In the genomic region with DNA sequence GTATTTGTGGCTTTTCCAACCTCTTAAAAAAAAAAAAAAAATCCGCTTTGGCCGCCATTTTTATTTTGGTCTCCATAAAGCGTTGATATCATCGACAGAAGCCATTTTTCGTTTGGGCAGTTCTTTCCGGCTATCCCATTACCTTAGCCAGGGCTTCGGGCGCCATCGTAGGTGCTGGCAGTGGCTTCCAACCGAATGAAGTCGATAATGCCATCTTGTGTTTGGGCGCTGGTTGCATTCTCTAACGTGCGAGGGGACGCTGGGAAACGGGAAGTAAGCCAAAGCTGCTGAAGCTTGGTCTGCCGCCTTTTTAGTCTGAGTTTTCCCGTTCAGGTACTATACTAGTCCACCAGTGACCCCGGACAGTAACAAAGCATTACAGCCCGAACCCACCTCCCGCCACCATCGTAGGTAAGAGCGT, we compare ENCODE assay signal across 7 mouse cellular contexts. TPM values are rescaled to one million over a fixed set of nuclear protein-coding genes. Genes with fewer than 3 reads are reported as not detected.
DNase-seq lines count a peak whose midpoint lies in the region; ATAC-seq lines count a peak whose summit lies in the region.

No protein-coding gene starts in this region.

- H3K36me3 ChIP-seq in intestine, embryonic 16.5 days (ENCODE audit: control insufficient read depth, insufficient read depth, low read length) = no peaks in the 10 kb centered on the region
- no peaks in the 10 kb centered on the region for H3K36me3 ChIP-seq in midbrain, embryonic 11.5 days (ENCODE audit: control insufficient read depth, insufficient read depth, low read length)

- H3K4me1 ChIP-seq in intestine, embryonic 16.5 days (ENCODE audit: control insufficient read depth, insufficient read depth, low read length) = peaks cover 14% of the 10 kb centered on the region
- peaks cover 10% of the 10 kb centered on the region for H3K4me1 ChIP-seq in midbrain, embryonic 11.5 days (ENCODE audit: control insufficient read depth, insufficient read depth, low read length)

- peak; percentile 84 for ATAC-seq in intestine, embryonic 16.5 days
- peak; percentile 85 for ATAC-seq in midbrain, embryonic 11.5 days (ENCODE audit: low FRiP score)

- H3K27ac ChIP-seq in intestine, embryonic 16.5 days (ENCODE audit: low read length) = peak overlapping the region; percentile 23; the same call in 1 of the 2 replicates
- H3K27ac ChIP-seq in midbrain, embryonic 11.5 days (ENCODE audit: low read depth, low read length) = peak overlapping the region; percentile 82; the same call in 1 of the 2 replicates

- WGBS in intestine, embryonic 16.5 days = under 1% methylated on average over 23 of the region's 23 CpGs
- WGBS in midbrain, embryonic 11.5 days = under 1% methylated on average over 23 of the region's 23 CpGs

- DNase-seq in adrenal gland, adult 8-10 months = peak; percentile 97
- DNase-seq in embryo, embryonic 9.5 days (ENCODE audit: extremely low spot score) = peak; percentile 89
- peak; percentile 77 to 92 for DNase-seq in gastrocnemius, postnatal 4 days (ENCODE audit: low spot score in 2 of 2)
- peak; percentile 94 to 97 for DNase-seq in left cerebral cortex, postnatal 36 days (ENCODE audit: low spot score in 2 of 2)
- DNase-seq in midbrain, embryonic 11.5 days (ENCODE audit: low spot score, missing footprints) = peak; percentile 98
- peak; percentile 98 for DNase-seq in skeletal muscle tissue, adult 2 months (ENCODE audit: low read depth, low spot score)

- H3K9me3 ChIP-seq in intestine, embryonic 16.5 days (ENCODE audit: control insufficient read depth, low read length) = no peaks in the 10 kb centered on the region
- H3K9me3 ChIP-seq in midbrain, embryonic 11.5 days (ENCODE audit: control insufficient read depth, low read length) = no peaks in the 10 kb centered on the region

- no peaks in the 10 kb centered on the region for H3K27me3 ChIP-seq in intestine, embryonic 16.5 days (replicated peaks; ENCODE audit: control insufficient read depth, insufficient read depth, low read length)
- no peaks in the 10 kb centered on the region for H3K27me3 ChIP-seq in midbrain, embryonic 11.5 days (ENCODE audit: control insufficient read depth, insufficient read depth, low read length)

- peak overlapping the region; percentile 63 for H3K9ac ChIP-seq in intestine, embryonic 16.5 days (ENCODE audit: low read depth, low read length)
- H3K9ac ChIP-seq in midbrain, embryonic 11.5 days (ENCODE audit: low read length) = peak overlapping the region; percentile 77

- H3K4me2 ChIP-seq in intestine, embryonic 16.5 days (ENCODE audit: low read depth, low read length) = peak overlapping the region; percentile 38
- peak overlapping the region; percentile 49 for H3K4me2 ChIP-seq in midbrain, embryonic 11.5 days

- intact Hi-C loops in left cerebral cortex, postnatal 36 days (cut with DNase I) = loop anchor here (10.0 kb wide), 1 partner anchor 177 kb away; a partner anchor contains a TSS

- H3K4me3 ChIP-seq in intestine, embryonic 16.5 days (ENCODE audit: low read length) = peak overlapping the region; percentile 71
- peak overlapping the region; percentile 68 for H3K4me3 ChIP-seq in midbrain, embryonic 11.5 days (ENCODE audit: low read depth, low read length)

RNA-seq across cellular contexts. Expression of a gene that starts 0.8 kb away (rescaled TPM):
- total RNA-seq in adrenal gland, adult 8-10 months (2022) = 10 to 100 TPM in 3 of 4 experiments, 1 to 10 TPM in 1; 7.0 to 16.9 (median 16.2) TPM
- 10 to 100 TPM; 12.6 to 14.9 TPM for total RNA-seq in gastrocnemius, postnatal 4 days (2021)
- 45.5 and 45.6 TPM in 2 replicates for polyA plus RNA-seq in intestine, embryonic 16.5 days (2015; fragmentation: Nextera tagmentation; extraction: Ambion mirVana)
- 10 to 100 TPM; 10.5 to 15.2 TPM for total RNA-seq in left cerebral cortex, postnatal 36 days (2021)
- 23.4 and 32.1 TPM in 2 replicates for polyA plus RNA-seq in midbrain, embryonic 11.5 days (2014; fragmentation: Nextera tagmentation; extraction: Ambion mirVana)

RNA-seq across cellular contexts. Expression of a gene that starts 0.8 kb away (rescaled TPM):
- total RNA-seq in adrenal gland, adult 8-10 months (2022) = 10 to 100 TPM; 12.5 to 27.4 (median 22.2) TPM
- total RNA-seq in gastrocnemius, postnatal 4 days (2021) = 10 to 100 TPM; 20.5 to 22.7 TPM
- polyA plus RNA-seq in intestine, embryonic 16.5 days (2015; fragmentation: Nextera tagmentation; extraction: Ambion mirVana) = 17.3 and 18.9 TPM in 2 replicates
- total RNA-seq in left cerebral cortex, postnatal 36 days (2021) = 10 to 100 TPM; 26.2 to 26.9 TPM
- 14.1 and 18.5 TPM in 2 replicates for polyA plus RNA-seq in midbrain, embryonic 11.5 days (2014; fragmentation: Nextera tagmentation; extraction: Ambion mirVana)

RNA-seq across cellular contexts. Expression of a gene that starts 0.9 kb away (rescaled TPM):
- 1 to 10 TPM; 6.5 to 8.8 (median 7.3) TPM for total RNA-seq in adrenal gland, adult 8-10 months (2022)
- total RNA-seq in gastrocnemius, postnatal 4 days (2021) = 1 to 10 TPM; 3.9 to 4.2 TPM
- polyA plus RNA-seq in intestine, embryonic 16.5 days (2015; fragmentation: Nextera tagmentation; extraction: Ambion mirVana) = 4.4 and 5.1 TPM in 2 replicates
- 1 to 10 TPM; 8.1 to 8.2 TPM for total RNA-seq in left cerebral cortex, postnatal 36 days (2021)
- polyA plus RNA-seq in midbrain, embryonic 11.5 days (2014; fragmentation: Nextera tagmentation; extraction: Ambion mirVana) = 9.6 and 9.9 TPM in 2 replicates

RNA-seq across cellular contexts. Expression of a gene that starts 6.5 kb away (rescaled TPM):
- 10 to 100 TPM in 2 of 4 experiments, 1 to 10 TPM in 1, not detected in 1; 6.7 to 19.6 (median 15.6) TPM for total RNA-seq in adrenal gland, adult 8-10 months (2022)
- total RNA-seq in gastrocnemius, postnatal 4 days (2021) = 10 to 100 TPM; 10.5 to 24.1 TPM
- polyA plus RNA-seq in intestine, embryonic 16.5 days (2015; fragmentation: Nextera tagmentation; extraction: Ambion mirVana) = 50.8 and 55.8 TPM in 2 replicates
- 10 to 100 TPM in 1 of 2 experiments, 1 to 10 TPM in 1; 8.5 to 14.3 TPM for total RNA-seq in left cerebral cortex, postnatal 36 days (2021)
- polyA plus RNA-seq in midbrain, embryonic 11.5 days (2014; fragmentation: Nextera tagmentation; extraction: Ambion mirVana) = 14.0 and 17.3 TPM in 2 replicates

Comparison
In these comparisons a context has a peak if more than half of its experiments do, and no peak if none do; other contexts are left out.
1. Peak in every context shown above with its lines: DNase-seq, ATAC-seq, H3K4me3 ChIP-seq and H3K27ac ChIP-seq.